Mouse (Mus musculus) kidney, adult 2 months (tissue): ENCODE measurements at regions not wholly inside any gene's neighbourhood (a gene's known extent, or its start where the extent isn't known, plus 50 kb on each side); places are given as distances from the start of the nearest gene placed in this dataset.

Experiments
- DNase-seq: peaks from one replicate; pipeline ENCODE4 v3.0.0; 2021
- H3K27ac ChIP-seq: fragments of 200-500 bp; 2 replicates; pipeline ENCODE4 v1.5.1; 2012; ENCODE audit warnings: low read depth, low read length, control low read depth, inconsistent platforms; ENCODE audit not compliant: insufficient read depth
- H3K27me3 ChIP-seq: fragments of 200-500 bp; replicated peaks from 2 replicates; pipeline ENCODE4 v1.6.1; 2012; ENCODE audit warnings: mild to moderate bottlenecking, moderate library complexity, low read length, inconsistent platforms; ENCODE audit not compliant: control insufficient read depth, insufficient read depth
- H3K36me3 ChIP-seq: fragments of 200-500 bp; 2 replicates; pipeline ENCODE4 v1.6.1; 2012; ENCODE audit warnings: mild to moderate bottlenecking, moderate library complexity, low read length, inconsistent platforms; ENCODE audit not compliant: control insufficient read depth, insufficient read depth
- H3K4me1 ChIP-seq: fragments of 200-500 bp; 2 replicates; pipeline ENCODE4 v1.6.1; 2011; ENCODE audit warnings: low read length; ENCODE audit not compliant: control insufficient read depth, insufficient read depth
- H3K4me3 ChIP-seq: fragments of 200-500 bp; 2 replicates; pipeline ENCODE4 v1.5.1; 2011; ENCODE audit warnings: mild to moderate bottlenecking, low read depth, low read length, control low read depth; ENCODE audit not compliant: insufficient read depth
- CTCF ChIP-seq: fragments of 200-500 bp; conservative IDR thresholded peaks from 2 replicates; pipeline ENCODE4 v1.5.1; 2011; ENCODE audit warnings: low read depth, mild to moderate bottlenecking, control low read depth, low read length, moderate library complexity, mixed read lengths; ENCODE audit not compliant: insufficient read depth, insufficient read length
- POLR2A ChIP-seq: fragments of 200-500 bp; IDR thresholded peaks from one replicate; pipeline ENCODE4 v1.6.1; 2011; ENCODE audit warnings: low read depth, low read length, control low read depth
- WGBS: fragments of 180-500 bp; shearing (Covaris S2); methylation state at CpG from one replicate; pipeline ENCODE4 v1.1.7; 2018; 5-methylcytosine and 5-hydroxymethylcytosine counted together

DNA sequence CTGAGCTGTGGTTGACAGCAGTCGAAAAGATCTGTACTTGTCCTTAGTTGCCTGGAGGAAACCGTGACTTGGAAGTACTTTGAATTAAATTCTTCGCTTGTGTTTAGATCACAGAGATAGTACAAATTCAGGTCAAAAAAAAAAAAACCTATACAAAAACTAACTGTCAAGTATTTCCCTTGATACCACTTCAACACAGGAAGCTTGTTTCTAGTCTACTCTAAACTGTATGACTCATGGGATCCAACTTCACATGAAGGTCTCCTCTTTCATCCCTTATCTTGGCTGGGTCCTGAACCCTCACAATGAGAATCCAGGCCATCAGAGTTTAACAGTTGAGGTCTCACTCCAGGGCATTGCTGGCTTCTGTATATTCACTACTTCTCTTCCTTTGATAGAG, 54.8 kb downstream of the Tmem30b start:
- Histone ChIP-seq H3K27ac (no peak overlapping the region), H3K36me3 (no peaks in the 10 kb centered on the region), H3K4me3 (no peak overlapping the region), H3K4me1 (no peaks in the 10 kb centered on the region), H3K27me3 (no peaks in the 10 kb centered on the region)
- no peak for TF ChIP-seq CTCF
- TF ChIP-seq POLR2A, result no peak
- DNase-seq, result no peak
- WGBS, result 72% methylated on average over 3 of the region's 3 CpGs

DNA sequence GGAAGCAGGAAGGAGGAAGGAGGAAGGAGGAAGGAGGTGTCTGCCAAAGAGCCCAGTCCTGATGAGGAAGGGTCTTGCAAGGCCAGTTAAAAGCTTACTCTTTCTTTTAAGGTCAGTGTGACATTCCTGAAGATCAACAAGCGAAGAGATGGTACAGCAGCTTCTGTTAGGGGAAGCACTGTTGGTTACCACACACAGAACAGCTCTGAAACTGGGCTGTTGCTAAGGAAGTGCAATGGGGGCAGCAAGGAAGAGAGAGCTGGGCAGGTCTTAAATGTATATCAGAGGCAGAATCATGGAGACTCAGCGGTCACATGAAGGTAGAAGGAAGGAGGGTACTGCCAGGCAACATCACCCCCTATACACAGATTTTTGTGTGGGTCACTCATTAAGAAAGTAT, 63.3 kb downstream of the Tmem30b start:
- no peaks in the 10 kb centered on the region for H3K4me1 ChIP-seq
- 93% methylated on average over 2 of the region's 2 CpGs for WGBS
- no peaks in the 10 kb centered on the region for H3K36me3 ChIP-seq
- no peak for DNase-seq
- no peak overlapping the region for H3K27ac ChIP-seq
- no peak overlapping the region for H3K4me3 ChIP-seq
- no peak for TF ChIP-seq CTCF
- no peak for TF ChIP-seq POLR2A
- no peaks in the 10 kb centered on the region for H3K27me3 ChIP-seq

DNA sequence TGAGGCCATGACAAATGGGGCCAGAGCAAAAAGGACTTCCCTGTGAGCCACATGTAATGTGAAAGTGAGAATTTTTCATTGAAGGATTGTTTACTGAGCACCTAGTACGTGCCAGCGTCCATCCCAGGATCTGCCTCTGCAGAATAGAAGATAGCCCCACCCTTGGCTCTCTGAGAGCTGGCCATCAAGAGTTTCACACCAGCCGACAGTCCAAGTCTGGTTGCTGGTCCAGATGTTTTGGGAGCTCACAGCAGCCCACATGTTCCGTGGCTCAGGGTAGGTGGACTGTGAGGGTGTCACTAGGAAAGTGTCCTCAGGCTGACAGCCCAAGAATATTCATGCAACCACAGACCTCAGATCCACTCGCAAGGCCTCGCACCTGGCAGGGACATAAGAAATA, 63.9 kb downstream of the Tmem30b start:
- WGBS, result 93% methylated on average over 6 of the region's 6 CpGs
- TF ChIP-seq POLR2A (no peak), CTCF (no peak)
- no peak overlapping the region for H3K27ac ChIP-seq

DNA sequence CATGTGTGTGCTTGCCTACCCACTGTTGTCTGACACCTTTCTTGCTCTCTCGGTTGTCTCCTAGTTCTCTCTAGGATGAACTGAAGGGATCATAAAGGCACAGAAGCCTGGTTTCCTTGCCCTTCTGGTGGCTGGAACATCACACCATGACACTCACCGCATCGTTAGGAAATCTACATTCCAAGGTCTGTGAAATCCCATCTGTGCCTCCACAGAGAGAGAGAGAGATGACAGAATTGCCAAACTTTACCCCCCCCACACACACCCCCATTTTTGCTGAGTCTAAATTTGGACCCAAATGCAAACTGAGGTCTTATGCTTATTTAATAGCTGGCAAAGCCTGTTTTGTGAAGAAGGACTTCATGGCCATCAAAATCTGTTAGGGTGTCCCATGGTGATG, 64.5 kb downstream of the Tmem30b start:
- no peaks in the 10 kb centered on the region for H3K4me1 ChIP-seq
- TF ChIP-seq POLR2A (no peak), CTCF (no peak)
- no peaks in the 10 kb centered on the region for H3K27me3 ChIP-seq
- no peak for DNase-seq
- WGBS, result 75% methylated on average over 3 of the region's 3 CpGs
- no peak overlapping the region for H3K27ac ChIP-seq
- no peaks in the 10 kb centered on the region for H3K36me3 ChIP-seq
- H3K4me3 ChIP-seq, result no peak overlapping the region

More for the DNA sequence above, 63.9 kb downstream of the Tmem30b start:
- no peaks in the 10 kb centered on the region for H3K27me3 ChIP-seq
- H3K36me3 ChIP-seq, result no peaks in the 10 kb centered on the region
- no peak for DNase-seq
- H3K4me1 ChIP-seq, result no peaks in the 10 kb centered on the region
- no peak overlapping the region for H3K4me3 ChIP-seq

DNA sequence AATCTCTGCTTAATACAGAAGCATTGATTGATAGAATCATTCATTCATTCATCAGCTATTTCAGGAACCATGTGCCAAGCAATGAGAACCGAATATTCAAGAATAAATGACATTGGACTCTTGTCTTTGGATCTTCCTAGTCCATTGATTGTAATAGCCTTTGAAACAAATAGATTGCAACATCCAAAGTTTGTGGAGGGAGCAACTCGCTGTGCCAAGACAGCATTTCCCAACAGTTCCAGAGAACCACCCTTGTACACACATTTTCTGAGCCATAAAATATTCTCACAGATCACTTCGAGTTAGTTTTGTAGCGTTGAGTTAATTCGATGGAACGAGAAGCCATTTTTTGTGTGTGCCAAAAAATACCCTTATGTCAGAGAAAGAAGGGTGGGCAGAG, 65.0 kb downstream of the Tmem30b start:
- 93% methylated on average over 6 of the region's 6 CpGs for WGBS
- no peaks in the 10 kb centered on the region for H3K36me3 ChIP-seq
- no peaks in the 10 kb centered on the region for H3K4me1 ChIP-seq
- TF ChIP-seq CTCF, result no peak
- no peak for TF ChIP-seq POLR2A
- no peaks in the 10 kb centered on the region for H3K27me3 ChIP-seq
- no peak overlapping the region for H3K4me3 ChIP-seq
- no peak for DNase-seq
- H3K27ac ChIP-seq, result no peak overlapping the region

DNA sequence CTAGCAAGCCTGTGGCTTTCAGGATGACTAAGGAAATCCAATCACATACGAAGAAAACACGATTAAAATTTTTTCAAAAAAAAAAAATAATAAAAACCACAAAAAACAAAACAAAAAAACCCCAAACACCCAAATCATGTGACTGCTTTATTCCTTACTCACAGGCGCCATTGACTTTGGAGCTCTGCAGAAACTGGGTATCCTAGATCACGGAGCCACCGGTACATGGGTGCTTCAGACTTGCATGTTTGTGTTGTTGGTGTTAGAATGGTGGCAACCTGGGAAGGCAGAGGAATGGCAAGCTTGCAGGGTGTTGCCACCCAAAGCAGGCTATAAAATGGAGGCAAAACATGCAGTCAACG, 65.6 kb downstream of the Tmem30b start:
- Histone ChIP-seq H3K4me3 (no peak overlapping the region), H3K4me1 (no peaks in the 10 kb centered on the region), H3K27me3 (no peaks in the 10 kb centered on the region), H3K27ac (no peak overlapping the region), H3K36me3 (no peaks in the 10 kb centered on the region)
- WGBS, result 89% methylated on average over 6 of the region's 6 CpGs
- DNase-seq, result no peak
- no peak for TF ChIP-seq CTCF
- no peak for TF ChIP-seq POLR2A

DNA sequence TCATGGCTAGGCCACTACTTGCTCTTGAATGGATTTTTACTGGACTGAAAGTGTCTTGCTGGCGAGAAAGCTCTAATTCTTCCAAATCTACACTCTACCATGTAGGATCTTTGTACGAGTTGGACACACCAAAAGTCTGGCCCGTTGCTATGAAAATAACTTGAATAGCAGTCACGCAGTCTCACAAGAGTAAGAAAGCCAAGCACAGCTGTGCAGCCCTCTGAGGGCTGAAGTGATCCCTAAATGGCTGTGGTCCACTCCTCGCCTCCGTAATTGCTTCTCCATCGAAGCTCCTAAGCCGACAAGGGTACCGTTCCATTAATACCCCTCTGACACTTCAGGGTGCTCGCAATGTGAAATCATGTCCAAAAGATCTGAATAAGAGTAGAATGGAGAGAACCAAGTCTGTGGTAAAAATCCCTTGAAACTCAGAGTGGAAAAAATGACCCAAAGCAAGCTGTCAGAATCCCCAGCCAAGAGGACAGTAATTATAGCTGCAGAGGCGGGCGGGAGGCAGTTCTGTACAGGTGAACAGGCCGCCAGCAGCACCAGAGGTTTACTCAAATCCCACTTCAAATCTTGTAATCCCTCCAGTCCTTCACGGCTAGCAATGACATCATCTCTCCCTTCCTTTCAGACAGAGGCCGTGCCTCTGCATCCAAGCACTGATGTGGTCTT, 66.1 kb downstream of the Tmem30b start:
- no peak overlapping the region for H3K27ac ChIP-seq
- no peaks in the 10 kb centered on the region for H3K36me3 ChIP-seq
- no peak for DNase-seq
- H3K4me3 ChIP-seq, result no peak overlapping the region
- 92% methylated on average over 15 of the region's 15 CpGs for WGBS
- H3K27me3 ChIP-seq, result no peaks in the 10 kb centered on the region
- no peaks in the 10 kb centered on the region for H3K4me1 ChIP-seq
- no peak for TF ChIP-seq POLR2A
- no peak for TF ChIP-seq CTCF

DNA sequence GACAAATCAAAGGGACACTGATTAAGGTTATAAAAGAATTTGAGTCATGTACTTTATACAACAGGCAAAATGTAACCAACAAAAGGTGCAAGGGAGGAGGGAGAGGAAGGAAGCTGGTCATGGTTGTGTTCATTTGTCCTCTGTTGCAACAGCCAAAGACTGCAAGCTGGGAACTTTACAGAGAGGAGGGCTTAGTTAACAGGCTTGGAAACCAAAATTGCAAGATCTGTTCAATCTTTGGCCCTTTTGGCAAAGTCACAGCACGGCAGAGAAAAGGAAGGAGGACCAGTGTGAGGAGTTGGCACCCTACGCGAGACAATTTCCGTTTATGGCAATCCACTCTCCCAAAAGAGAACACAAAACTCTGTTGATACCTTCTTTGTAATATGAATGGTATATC, 67.6 kb downstream of the Tmem30b start:
- 88% methylated on average over 4 of the region's 4 CpGs for WGBS
- TF ChIP-seq POLR2A (no peak), CTCF (no peak)
- H3K4me3 ChIP-seq, result no peak overlapping the region
- H3K4me1 ChIP-seq, result no peaks in the 10 kb centered on the region
- DNase-seq, result no peak
- no peaks in the 10 kb centered on the region for H3K27me3 ChIP-seq
- no peak overlapping the region for H3K27ac ChIP-seq
- no peaks in the 10 kb centered on the region for H3K36me3 ChIP-seq
